Mouse (Mus musculus): ENCODE measurements around the gene Ttc41.

GRCm38 (mm10) chr10:86814292-86815131, 108.9 kb downstream of the Ttc41 start:
- TF ChIP-seq CTCF (IDR thresholded peaks at IDR 0.05) (peak; percentile 15; the same call in 1 of the 2 replicates), EP300 (IDR thresholded peaks at IDR 0.05) (no peak)

Measured in lung, postnatal 0 days (tissue).